Mouse (Mus musculus) heart, postnatal 25 days (tissue): ENCODE measurements around the gene Wdr24. TPM values are rescaled to one million over a fixed set of nuclear protein-coding genes. Genes with fewer than 3 reads are reported as not detected.

Experiments used
- DNase-seq: peaks from one replicate; pipeline ENCODE4 v3.0.0; 2022; ENCODE audit warnings: low spot score
- intact Hi-C: fragments of 180-260 bp; cut with DNase I; formaldehyde crosslinking; loops from one replicate; pipeline ENCODE4 v1.15.1; 2025
- total RNA-seq, 2 experiments: library from RNA; stranded (reverse); gene quantifications; 2 replicates each; pipeline ENCODE4 v1.2.3; 2021

Wdr24 gene
- total RNA-seq, 2 experiments from 2014 or later: 10.2 to 10.6 TPM

DNA sequence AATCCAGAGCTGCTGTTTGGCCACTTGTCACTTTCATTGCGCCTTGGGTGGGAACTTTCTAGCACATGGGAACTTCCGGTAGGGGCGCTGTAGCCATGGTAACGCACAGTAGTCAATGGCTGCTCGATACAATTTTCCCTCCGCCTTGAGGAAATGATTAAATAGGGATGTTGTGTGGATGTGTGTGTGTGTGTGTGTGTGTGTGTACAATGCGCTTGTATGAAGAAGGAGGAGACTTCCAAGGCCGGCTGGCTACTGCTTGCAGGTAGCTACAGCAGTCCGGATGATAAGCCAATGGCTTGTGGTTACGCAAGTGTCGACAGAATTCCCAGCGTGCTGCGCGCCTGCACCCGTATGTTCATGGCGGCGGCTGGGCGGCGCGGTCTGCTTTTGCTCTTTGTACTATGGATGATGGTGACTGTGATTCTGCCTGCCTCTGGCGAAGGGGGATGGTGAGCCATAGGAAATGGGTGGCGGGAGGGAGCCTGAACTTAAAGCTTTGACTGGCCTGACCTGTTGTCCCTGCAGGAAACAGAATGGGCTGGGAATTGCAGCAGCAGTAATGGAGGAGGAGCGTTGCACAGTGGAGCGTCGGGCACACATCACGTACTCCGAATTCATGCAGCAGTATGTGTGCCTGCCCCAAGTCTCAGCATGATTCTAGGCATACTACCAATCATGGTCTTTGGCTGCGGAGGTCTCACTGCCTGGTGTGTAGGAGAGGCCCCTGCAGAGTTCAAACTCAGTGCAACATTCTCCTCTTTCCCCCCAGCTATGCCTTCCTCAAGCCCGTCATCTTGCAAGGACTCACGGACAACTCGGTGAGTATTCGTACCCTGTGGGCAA, 5.5 kb downstream of the Wdr24 start, which contains the start of gene Jmjd8:
TSS of gene Jmjd8 (plus strand) at position 156 of the 846 bp plus-strand sequence.
- peak; percentile 57 for DNase-seq
- intact Hi-C loops: no loop called here

DNA sequence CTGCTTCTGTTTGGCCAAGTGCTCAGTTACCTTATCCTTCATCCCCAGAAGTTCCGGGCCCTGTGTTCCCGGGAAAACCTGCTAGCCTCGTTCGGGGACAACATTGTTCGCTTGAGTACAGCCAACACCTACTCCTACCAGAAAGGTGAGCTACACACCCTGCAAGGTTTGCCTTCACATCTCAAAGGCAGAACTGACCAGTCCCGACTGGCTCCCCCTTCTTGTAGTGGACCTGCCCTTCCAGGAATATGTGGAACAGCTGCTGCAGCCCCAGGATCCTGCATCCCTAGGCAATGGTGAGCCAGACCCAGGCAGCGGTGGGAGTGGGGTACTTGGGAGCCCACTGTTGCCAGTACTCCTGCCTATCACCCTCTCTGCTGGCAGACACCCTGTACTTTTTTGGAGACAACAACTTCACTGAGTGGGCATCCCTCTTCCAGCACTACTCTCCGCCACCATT, 6.2 kb downstream of the Wdr24 start:
- intact Hi-C loops: loop anchor here (5.0 kb wide), 1 partner anchor 38 kb away; the partner anchor contains the start of gene Mcrip2
- DNase-seq: no peak

DNA sequence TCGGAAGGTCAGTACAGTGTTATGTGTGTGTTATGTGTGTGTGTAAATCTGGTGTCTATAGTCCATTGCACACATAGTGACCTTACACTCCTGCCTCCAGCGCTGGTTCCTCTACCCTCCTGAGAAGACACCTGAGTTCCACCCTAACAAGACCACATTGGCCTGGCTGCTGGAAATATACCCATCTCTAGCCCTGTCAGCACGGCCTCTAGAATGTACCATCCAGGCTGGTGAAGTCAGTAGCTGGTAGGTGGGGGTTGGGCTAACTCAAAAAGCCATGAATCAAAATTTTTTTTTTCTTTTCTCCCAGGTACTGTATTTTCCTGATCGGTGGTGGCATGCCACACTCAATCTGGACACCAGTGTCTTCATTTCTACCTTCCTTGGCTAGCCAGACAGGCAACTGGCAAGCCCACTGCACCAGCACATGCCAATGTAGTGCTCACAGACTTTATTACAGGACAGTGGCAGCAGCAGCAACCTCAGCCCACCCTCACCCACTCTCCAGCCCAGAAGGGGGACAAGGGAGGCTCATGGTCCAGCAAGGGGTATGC, 6.8 kb downstream of the Wdr24 start:
- intact Hi-C loops: loop anchor here (5.0 kb wide), 1 partner anchor 37 kb away; the partner anchor contains the start of gene Mcrip2

DNA sequence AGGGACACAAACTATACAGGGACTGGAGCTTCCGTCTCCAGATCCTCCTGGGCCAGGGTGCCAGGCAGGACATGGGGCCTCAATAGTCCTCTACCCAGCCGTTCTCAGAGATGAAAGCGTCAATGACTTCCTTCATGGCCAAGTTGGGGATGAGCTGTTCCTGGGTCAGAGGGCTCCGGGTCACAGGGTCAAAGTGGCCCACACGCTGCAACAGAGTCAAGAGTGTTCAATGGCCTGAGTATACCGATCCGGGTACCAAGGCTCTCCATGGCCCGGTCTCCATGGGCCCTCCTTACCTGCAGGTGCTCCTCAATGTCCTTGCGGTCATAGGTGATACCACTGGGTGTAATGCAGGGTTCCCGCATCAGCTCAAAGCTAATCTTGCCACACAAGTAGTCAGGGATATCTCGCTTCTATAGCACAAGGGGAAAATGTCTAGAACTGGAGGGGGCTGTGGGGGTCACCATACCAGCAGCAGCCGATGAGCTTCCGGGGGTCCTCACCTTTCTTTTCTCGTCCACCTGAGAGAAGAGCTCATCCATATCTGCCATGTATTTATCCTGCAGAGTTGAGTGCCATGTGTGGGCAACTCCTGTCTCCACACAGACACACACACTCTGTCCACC, 7.5 kb downstream of the Wdr24 start:
- intact Hi-C loops: loop anchor here (5.0 kb wide), 1 partner anchor 36 kb away; the partner anchor contains the start of gene Mcrip2
- no peak for DNase-seq

More for the DNA sequence above, 6.8 kb downstream of the Wdr24 start:
- DNase-seq: no peak

DNA sequence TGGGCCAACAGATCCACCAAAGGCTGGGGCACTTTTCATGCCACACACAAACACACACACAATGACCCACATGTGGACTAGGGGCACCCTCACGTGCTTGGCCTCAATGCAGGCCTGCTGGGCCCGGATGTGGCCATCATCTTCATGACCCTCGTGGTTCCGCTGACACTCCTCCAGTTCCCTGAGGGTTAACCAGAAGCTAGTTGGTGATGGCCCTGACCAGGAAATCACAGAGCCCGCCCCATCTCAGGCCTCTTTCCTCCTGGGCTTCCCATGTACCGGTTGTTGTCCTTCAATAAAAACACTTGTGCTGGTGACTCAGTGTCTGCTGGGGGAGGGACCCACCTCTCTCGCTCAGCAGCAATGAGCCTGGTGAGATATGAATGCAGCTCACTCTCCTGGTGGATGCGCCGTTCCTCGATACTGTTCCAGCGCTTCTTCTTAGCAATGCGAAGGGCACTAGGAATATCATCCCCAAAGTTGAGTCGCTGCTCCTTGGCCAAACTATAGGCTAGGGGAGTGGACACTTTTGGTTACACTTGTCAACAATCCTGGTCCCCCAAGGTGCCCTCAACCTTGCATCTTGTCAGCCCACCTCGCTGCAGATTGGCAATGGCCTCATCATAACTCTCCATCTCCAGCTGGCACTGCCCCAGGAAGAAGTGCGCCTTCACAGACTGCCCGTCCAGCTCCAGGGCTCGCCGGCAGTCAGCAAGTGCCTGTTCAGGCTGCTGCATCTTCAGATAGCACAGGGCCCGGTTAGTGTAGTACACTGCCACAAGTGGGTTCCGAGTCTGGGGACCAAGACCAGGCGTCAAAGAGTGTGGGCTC, 8.2 kb downstream of the Wdr24 start:
- intact Hi-C loops: loop anchor here (5.0 kb wide), 1 partner anchor 36 kb away; the partner anchor contains the start of gene Mcrip2
- DNase-seq: no peak

DNA sequence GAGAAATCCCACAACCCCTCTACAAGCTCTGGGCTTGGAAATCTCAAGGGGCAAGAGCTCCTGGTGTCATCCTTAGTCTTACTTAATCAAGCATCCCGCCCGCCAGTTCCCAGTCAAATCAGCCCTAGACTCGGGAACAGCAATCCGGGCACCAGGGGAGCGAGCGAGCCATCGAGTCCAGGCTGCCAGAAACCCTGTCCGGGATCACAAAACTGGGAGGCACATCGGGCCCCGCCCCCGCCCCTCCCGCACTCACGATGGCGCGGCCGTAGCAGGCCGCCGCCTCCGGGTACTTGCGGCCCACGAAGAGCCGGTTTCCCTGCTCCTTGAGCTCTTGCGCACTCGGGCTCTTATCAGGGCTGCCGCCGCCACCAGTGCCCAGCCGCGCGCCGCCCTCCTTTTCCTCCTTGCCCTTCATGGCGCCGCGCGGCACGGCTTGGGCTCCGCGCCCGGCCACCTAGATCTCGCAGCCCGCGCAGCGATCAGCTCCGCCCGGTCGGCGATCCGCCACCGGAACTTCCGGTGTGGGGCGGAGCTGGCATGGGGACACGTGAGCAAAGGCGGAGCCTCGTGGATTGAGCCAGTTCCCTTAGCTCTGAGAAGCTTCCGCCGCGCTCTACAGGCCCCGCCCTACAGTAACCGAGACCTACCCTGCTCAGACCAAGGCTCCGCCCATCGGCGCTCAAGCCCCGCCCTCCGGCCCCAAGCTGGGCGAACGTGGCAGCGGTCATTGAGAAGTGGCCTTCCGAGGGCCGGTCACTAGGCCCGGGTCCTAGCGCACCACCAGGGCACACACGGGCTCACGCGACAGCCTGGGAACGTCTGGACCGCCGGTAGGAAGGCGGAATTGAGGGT, 9.2 kb downstream of the Wdr24 start:
- intact Hi-C loops: loop anchor here (5.0 kb wide), 1 partner anchor 35 kb away; the partner anchor contains the start of gene Mcrip2
- DNase-seq: peak; percentile 99

DNA sequence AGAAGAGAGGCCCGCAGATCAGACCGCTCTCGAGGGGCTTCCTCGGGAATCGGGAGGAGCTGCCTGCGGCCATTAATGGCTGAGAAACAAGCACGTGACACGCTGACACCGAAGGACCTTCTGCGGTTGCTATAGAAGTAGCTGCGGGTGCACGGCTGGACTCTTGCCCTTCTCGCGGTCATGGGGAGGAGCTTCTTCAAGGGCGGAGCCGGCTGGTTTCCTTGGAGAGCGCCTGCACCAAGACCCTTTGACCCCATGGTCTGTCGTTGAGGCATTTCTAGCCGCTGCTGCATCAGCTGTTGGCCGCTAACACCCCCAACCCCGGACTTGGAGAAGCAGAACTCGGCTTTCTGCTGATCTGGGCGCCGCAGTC, 9.8 kb downstream of the Wdr24 start, which contains the start of gene Stub1:
TSS of gene Stub1 (minus strand) at position 114 of the 373 bp plus-strand sequence.
- intact Hi-C loops: loop anchor here (5.0 kb wide), 1 partner anchor 34 kb away; the partner anchor contains the start of gene Mcrip2
- peak; percentile 88 for DNase-seq

DNA sequence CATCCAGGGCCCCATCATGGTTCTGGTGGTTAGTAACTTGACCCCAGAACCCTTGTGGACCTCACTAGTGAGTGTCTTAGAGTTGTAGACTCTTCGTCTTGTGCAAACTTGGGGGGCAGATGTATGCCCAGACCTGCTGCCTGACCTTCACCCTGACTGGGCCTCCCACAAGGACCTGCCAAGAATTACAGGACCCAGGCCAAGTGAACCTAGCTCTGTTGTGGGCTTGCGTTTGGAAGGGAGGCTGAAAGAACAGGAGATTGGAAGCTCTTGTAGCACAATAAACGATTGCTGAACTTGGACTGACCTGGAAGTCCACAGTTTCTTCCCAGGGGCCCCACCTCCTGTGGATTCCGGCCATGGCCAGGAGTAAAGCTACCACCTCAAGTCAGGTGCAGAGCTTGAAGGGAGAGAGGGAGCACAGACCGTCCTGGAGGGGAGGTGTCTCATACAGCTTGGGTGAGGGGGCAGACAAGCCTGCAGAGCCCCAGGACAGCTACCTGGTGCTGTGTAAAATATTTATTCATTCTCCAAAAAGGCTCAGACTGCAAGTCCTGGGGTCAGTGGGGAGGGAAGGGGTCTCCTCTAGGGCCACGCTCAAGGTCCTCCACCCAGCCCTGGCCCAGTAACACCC, 10.7 kb downstream of the Wdr24 start:
- intact Hi-C loops: loop anchor here (5.0 kb wide), 1 partner anchor 33 kb away; the partner anchor contains the start of gene Mcrip2
- no peak for DNase-seq

DNA sequence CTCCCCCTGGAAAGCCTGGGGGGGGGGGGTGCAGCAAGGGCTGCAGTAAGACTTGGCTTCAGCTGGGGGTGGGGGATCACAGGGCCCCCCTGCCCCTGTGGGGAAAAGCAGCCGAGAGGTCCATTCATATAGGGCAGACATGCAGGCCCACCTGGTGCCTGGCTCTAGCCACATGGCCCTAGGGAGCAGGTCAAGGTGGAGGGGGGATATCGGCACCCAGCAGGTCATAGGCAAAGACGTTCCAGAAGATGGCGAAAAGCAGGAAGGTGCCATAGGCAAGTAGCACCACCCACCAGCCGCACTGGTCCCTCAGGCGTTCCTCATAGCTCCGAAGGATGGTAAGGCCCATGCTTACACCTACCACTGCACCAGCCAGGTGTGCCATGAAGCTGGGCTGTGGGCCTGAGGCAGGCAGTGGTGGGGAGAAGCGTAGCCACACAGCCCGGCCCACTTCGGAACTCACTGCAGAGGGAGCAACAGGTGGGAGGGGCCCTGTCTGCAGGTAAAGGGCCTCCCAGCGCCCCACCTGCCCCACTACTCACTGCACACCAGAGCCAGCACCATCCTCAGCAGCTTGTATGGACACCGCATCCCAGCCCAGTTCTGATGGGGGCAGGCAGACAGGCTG, 11.3 kb downstream of the Wdr24 start:
- intact Hi-C loops: loop anchor here (5.0 kb wide), 1 partner anchor 33 kb away; the partner anchor contains the start of gene Mcrip2
- no peak for DNase-seq

DNA sequence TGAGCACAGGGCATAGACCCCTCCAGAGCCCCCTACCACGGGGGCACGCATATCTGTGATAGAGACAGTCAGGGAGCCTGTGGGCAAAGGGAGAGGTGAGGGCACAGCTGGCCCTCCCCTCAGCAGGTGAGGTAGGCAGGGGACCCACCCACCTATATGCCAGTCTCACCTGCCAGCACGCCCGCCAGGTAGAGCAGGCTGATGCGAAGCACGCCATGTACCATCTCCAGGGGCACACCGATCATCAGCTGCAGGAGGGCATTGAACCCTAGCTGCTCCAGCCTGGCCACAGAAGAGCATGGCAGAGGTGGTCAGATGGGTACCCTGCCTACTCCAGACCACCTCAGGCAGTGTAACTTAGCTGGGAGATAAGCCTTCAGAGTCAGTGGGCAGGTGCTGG, 11.9 kb downstream of the Wdr24 start:
- intact Hi-C loops: no loop called here
- DNase-seq: no peak

DNA sequence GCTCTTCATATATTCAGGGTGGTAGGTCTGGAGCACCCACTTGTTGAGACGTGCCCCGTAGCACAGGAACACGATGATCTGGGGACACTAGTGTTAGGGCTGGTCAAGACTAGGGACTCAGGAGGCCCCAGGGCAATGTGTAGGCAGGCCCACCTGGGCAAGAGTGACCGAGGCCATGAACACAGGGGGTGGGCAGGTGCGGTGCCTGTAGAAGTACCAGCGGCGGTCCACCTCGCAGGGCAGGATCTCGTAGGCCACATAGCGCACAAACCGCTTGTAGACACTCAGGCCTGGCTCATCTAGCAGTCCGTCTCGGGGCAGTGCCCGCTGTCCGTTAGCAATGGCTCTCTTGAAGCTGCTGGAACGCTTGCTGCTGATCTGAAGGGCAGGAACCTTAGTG, 12.4 kb downstream of the Wdr24 start:
- intact Hi-C loops: no loop called here
- DNase-seq: no peak

DNA sequence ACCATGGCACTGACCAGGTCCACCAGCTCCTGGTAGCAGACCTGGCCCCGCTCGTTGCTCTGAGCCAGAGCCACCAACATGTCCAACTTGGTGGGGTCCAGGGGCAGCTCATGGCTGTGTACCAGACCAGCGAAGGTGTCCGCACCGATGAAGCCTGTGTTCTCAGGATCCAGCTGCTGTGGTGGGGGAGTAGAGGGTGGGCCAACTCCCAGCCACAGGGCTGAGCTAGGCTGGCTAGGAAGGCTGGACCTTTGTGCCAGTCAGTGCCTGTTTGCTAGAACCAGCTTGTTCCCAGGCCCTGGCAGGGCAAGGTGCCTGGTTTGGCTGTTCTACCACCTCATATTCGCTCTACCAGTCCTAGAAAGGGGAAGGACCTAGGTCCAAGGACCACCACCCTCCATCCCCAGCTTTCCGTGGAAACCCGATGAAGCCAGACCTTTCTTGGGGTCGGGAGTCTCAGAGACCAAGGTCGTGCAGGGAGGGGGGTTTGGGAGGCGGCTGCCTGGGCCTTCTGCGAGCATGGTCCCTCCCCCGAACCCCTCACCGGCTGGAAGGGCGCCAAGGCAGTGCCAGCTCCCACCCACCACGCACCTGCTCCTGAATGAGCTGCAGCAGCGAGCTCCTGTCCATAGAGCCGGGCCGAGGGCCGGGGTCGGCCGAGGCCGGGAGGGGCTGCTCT, 13.1 kb downstream of the Wdr24 start:
- DNase-seq: no peak
- intact Hi-C loops: no loop called here

DNA sequence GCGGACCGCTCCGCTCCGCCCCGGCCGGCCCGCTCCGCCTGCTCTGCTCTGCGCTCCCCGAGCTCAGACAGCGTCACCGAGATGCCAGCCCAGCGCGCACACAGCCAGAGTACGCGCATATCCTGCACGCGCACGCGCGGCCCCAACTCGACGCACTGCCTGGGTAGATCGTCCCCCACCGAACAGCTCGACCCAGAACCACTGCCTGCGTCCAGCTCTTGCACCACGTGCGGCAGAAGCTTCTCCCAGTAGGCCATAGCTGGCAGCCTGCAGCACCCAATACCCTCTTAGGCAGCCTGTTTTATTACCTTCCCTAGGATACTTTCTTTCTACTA, 13.6 kb downstream of the Wdr24 start, which contains the start of gene Rhbdl1:
TSS of gene Rhbdl1 (minus strand) at position 220 of the 335 bp plus-strand sequence.
- peak; percentile 51 for DNase-seq
- intact Hi-C loops: no loop called here

DNA sequence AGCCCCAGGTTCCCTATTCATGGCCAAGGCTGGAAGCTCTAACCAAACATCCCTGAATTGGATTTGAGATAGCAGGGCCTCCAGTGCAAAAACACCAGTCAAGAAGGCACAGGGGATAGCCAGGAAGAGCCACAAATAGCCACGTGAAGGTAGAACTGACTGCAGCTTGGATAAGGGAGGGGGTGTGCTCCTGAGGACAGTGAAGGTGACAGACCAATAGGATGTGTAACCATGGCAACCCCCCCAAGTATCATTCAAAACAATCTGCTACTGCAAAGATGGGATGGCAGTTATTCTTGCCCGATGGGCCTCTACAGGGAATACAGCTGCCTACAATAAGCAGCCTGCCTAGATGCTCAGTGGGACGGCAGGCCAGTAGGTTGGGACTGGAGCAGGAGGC, 14.1 kb downstream of the Wdr24 start:
- intact Hi-C loops: no loop called here
- DNase-seq: no peak

DNA sequence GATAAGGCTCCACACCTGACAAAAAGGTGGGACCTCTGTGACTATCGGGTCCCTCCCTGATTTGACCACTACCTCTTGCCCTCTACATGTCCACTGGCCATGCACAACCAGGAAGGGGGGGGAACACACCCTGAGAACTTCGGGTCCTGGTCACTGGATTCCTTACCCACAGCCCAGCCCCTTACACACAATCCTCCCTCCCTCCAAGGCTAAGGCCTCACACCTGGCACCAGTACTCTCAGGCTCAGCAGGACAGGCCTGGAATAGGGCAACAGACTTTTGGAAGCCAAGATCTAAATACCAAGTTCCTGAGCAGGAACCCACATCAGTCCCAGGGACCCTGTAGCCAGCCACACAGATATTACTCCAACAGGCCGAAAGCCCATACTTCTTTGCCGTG, 15.5 kb downstream of the Wdr24 start:
- intact Hi-C loops: no loop called here
- no peak for DNase-seq

DNA sequence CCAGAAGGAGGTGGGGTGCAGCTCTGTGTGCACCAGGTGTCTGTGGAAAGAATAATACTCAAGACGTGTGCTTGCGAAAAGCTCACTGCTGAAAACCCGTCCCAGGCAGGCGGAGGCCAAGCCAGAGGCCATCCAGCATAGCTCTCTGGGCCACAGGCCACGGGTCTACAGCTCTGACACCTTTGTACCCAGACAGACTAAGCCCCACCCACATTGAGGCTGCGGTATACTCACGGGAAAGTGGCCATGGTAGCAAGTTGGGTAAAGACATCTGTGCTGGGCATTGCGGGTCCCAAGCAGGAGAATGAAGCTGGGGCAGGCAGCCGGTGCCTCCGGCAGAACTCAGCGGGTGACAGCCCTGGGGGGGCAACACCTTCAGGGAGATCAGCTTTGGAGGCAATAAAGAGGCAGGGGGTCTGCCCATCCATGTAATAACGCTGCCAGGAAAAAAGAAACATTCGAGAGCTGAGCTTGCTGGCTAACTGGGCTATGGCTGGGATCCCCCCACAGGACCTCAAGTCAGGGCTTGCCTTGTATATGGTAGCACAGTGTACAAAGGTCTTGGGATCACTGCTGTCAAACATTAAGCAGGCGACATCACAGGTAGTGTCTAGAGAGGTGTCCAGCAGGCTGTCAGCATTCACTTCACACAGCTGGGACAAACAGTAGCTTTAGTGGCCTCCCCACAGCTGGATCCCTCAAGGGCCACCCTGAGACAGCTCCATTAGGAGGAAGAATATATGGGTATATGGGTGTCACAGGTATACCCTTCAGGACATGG, 16.2 kb downstream of the Wdr24 start:
- intact Hi-C loops: no loop called here
- no peak for DNase-seq
